Mouse (Mus musculus) forebrain, embryonic 15.5 days (tissue): ENCODE data around the gene Scp2. TPM values are rescaled to one million over a fixed set of nuclear protein-coding genes. Genes with fewer than 3 reads are reported as not detected.

ENCODE experiments used
- ATAC-seq: fragments of 200-750 bp; cut with Nextera tagmentation; replicated peaks from 2 replicates; pipeline ENCODE4 v1.8.0; 2017; ENCODE audit warnings: mild to moderate bottlenecking, moderate TSS enrichment, moderate library complexity
- H3K27ac ChIP-seq: fragments of 300-500 bp; sonication (generic); replicated peaks from 2 replicates; pipeline ENCODE4 v1.5.1; 2015; ENCODE audit warnings: mild to moderate bottlenecking, inconsistent platforms
- H3K27me3 ChIP-seq: fragments of 300-500 bp; sonication (generic); 2 replicates; pipeline ENCODE4 v1.6.1; 2015; ENCODE audit warnings: inconsistent platforms
- H3K36me3 ChIP-seq: fragments of 300-500 bp; sonication (generic); 2 replicates; pipeline ENCODE4 v1.6.1; 2015; ENCODE audit warnings: mild to moderate bottlenecking, inconsistent platforms
- H3K4me1 ChIP-seq: fragments of 300-500 bp; sonication (generic); 2 replicates; pipeline ENCODE4 v1.6.1; 2015; ENCODE audit warnings: inconsistent platforms
- H3K4me2 ChIP-seq: fragments of 300-500 bp; sonication (generic); replicated peaks from 2 replicates; pipeline ENCODE4 v1.6.1; 2015; ENCODE audit warnings: mild to moderate bottlenecking, inconsistent platforms
- H3K4me3 ChIP-seq: fragments of 300-500 bp; sonication (generic); 2 replicates; pipeline ENCODE4 v1.5.1; 2015; ENCODE audit warnings: mild to moderate bottlenecking, inconsistent platforms
- H3K9ac ChIP-seq: fragments of 300-500 bp; sonication (generic); replicated peaks from 2 replicates; pipeline ENCODE4 v1.6.1; 2015; ENCODE audit warnings: mild to moderate bottlenecking, inconsistent platforms
- H3K9me3 ChIP-seq: fragments of 300-500 bp; sonication (generic); 2 replicates; pipeline ENCODE4 v1.6.1; 2016; ENCODE audit warnings: inconsistent platforms
- WGBS: fragments of 180-500 bp; shearing (Covaris S2); methylation state at CpG from one replicate; pipeline ENCODE4 v1.1.7; 2015; ENCODE audit warnings: mixed read lengths; 5-methylcytosine and 5-hydroxymethylcytosine counted together
- polyA plus RNA-seq: library from polyadenylated mRNA; unstranded; fragments of >200 nt; fragmentation: Nextera tagmentation; extraction: Ambion mirVana; gene quantifications from 2 replicates; pipeline ENCODE4 v1.2.1, GENCODE M21; 2015

The Scp2 gene
- polyA plus RNA-seq, 1 experiment from 2014 or later: 214 TPM

DNA sequence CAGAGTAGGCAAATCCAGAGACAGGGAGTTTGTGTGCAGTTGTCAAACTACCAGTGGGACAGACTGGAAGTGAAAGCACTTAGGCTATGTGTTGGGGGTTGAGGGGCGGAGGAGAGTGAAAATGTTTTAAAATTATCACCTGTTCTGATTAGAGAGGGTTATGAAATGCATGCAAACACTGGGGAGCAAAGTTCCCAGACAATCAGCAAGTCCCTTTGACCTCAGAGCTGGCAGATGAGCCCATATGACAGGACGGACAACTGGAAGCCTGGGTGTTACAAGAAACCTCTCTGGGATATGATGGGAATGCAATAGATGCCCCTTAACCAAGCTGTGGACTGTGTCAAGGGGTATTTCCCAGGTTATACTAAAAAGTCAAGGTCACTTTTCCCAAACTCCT is 76.7 kb downstream of the Scp2 start:
- peaks cover 3% of the 10 kb centered on the region; the same call in 1 of the 2 replicates for H3K36me3 ChIP-seq
- no peak overlapping the region for H3K9ac ChIP-seq
- peaks cover 16% of the 10 kb centered on the region for H3K4me1 ChIP-seq
- no peak for ATAC-seq
- H3K27ac ChIP-seq: no peak overlapping the region
- 94% methylated on average over 2 of the region's 2 CpGs for WGBS
- H3K9me3 ChIP-seq: no peaks in the 10 kb centered on the region
- H3K27me3 ChIP-seq: no peaks in the 10 kb centered on the region
- no peak overlapping the region for H3K4me3 ChIP-seq
- H3K4me2 ChIP-seq: no peak overlapping the region

GRCm38 (mm10) chr4:108067261-108067660 is 77.5 kb downstream of the Scp2 start:
- H3K4me1 ChIP-seq: peaks cover 16% of the 10 kb centered on the region
- 91% methylated on average over 7 of the region's 7 CpGs for WGBS
- H3K4me3 ChIP-seq: no peak overlapping the region
- H3K9me3 ChIP-seq: no peaks in the 10 kb centered on the region
- ATAC-seq: no peak
- no peaks in the 10 kb centered on the region for H3K27me3 ChIP-seq
- no peak overlapping the region for H3K27ac ChIP-seq
- no peak overlapping the region for H3K4me2 ChIP-seq
- H3K9ac ChIP-seq: no peak overlapping the region
- peaks cover 11% of the 10 kb centered on the region for H3K36me3 ChIP-seq

DNA sequence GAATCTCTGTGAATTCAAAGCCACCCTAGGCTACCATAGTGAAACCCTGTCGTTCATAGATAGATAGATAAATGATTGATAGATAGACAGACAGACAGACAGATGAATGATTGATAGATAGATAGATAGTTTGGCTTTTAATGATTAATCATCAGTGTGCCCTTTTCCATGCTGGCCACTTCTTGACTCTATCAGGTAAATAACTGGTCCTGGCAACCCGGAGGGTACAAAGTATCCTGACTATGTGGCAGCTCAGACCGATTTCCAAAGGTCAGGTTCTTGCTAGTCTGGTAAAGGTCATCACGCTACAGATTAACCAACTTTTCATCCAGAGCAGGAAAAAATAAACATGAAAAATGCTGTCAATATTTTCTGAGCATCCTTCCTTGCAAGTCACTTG is 78.2 kb downstream of the Scp2 start:
- Histone ChIP-seq H3K36me3 (peaks cover 14% of the 10 kb centered on the region), H3K4me2 (no peak overlapping the region), H3K27ac (no peak overlapping the region), H3K9me3 (no peaks in the 10 kb centered on the region), H3K4me3 (no peak overlapping the region), H3K27me3 (no peaks in the 10 kb centered on the region), H3K4me1 (peaks cover 16% of the 10 kb centered on the region), H3K9ac (no peak overlapping the region)
- no peak for ATAC-seq
- WGBS: 92% methylated on average over 4 of the region's 4 CpGs

- WGBS: 90% methylated on average over 2 of the region's 2 CpGs
- Histone ChIP-seq H3K9ac (no peak overlapping the region), H3K27ac (no peak overlapping the region), H3K4me2 (no peak overlapping the region), H3K9me3 (no peaks in the 10 kb centered on the region), H3K27me3 (no peaks in the 10 kb centered on the region), H3K4me3 (no peak overlapping the region), H3K4me1 (peaks cover 16% of the 10 kb centered on the region), H3K36me3 (peaks cover 15% of the 10 kb centered on the region)
- no peak for ATAC-seq
These were observed 79.5 kb downstream of the Scp2 start for GRCm38 (mm10) chr4:108065176-108065844.

GRCm38 (mm10) chr4:108063616-108064015 is 81.2 kb downstream of the Scp2 start:
- ATAC-seq: no peak
- H3K4me2 ChIP-seq: no peak overlapping the region
- no peaks in the 10 kb centered on the region for H3K27me3 ChIP-seq
- WGBS: 88% methylated on average over 6 of the region's 6 CpGs
- H3K27ac ChIP-seq: no peak overlapping the region
- no peak overlapping the region for H3K4me3 ChIP-seq
- H3K36me3 ChIP-seq: peaks cover 22% of the 10 kb centered on the region
- peaks cover 15% of the 10 kb centered on the region for H3K4me1 ChIP-seq
- H3K9me3 ChIP-seq: no peaks in the 10 kb centered on the region
- no peak overlapping the region for H3K9ac ChIP-seq

- no peaks in the 10 kb centered on the region for H3K9me3 ChIP-seq
- 94% methylated on average over 5 of the region's 5 CpGs for WGBS
- H3K27me3 ChIP-seq: no peaks in the 10 kb centered on the region
- H3K4me3 ChIP-seq: no peak overlapping the region
- H3K4me1 ChIP-seq: peaks cover 15% of the 10 kb centered on the region
- no peak overlapping the region for H3K4me2 ChIP-seq
- H3K27ac ChIP-seq: no peak overlapping the region
- peaks cover 22% of the 10 kb centered on the region for H3K36me3 ChIP-seq
- H3K9ac ChIP-seq: no peak overlapping the region
- ATAC-seq: no peak
These were observed 82.3 kb downstream of the Scp2 start for GRCm38 (mm10) chr4:108062524-108062923.

DNA sequence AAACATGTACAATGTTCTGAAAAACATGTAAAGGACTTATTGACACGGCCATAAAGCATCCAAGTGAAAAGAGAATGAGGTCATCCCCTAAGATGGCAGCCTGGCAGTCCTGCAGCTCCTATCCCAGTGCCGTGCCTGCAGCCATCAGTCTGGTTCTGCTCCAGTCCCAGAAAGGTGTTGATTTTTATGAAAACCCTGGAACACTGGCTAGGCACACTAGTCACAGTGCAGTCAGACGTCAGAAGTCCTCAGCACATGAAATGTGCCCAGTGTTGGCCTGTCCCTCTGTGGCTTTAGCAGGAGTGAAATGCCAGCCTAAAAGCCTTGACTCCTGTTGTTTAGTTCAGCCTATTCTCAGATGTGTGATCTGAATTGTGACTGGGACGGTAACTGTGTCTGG is 84.0 kb downstream of the Scp2 start:
- Histone ChIP-seq H3K4me3 (no peak overlapping the region), H3K9ac (no peak overlapping the region), H3K27ac (no peak overlapping the region), H3K4me1 (peaks cover 15% of the 10 kb centered on the region), H3K4me2 (no peak overlapping the region), H3K36me3 (peaks cover 19% of the 10 kb centered on the region), H3K27me3 (no peaks in the 10 kb centered on the region), H3K9me3 (no peaks in the 10 kb centered on the region)
- ATAC-seq: no peak
- WGBS: 47% methylated on average over 4 of the region's 4 CpGs

- no peak overlapping the region for H3K9ac ChIP-seq
- H3K4me1 ChIP-seq: peaks cover 15% of the 10 kb centered on the region
- H3K4me2 ChIP-seq: peak overlapping the region; percentile 30
- 32% methylated on average over 19 of the region's 19 CpGs for WGBS
- H3K4me3 ChIP-seq: no peak overlapping the region
- peaks cover 23% of the 10 kb centered on the region for H3K36me3 ChIP-seq
- H3K27me3 ChIP-seq: no peaks in the 10 kb centered on the region
- ATAC-seq: no peak
- H3K9me3 ChIP-seq: no peaks in the 10 kb centered on the region
- H3K27ac ChIP-seq: peak overlapping the region; percentile 73
These were observed 85.0 kb downstream of the Scp2 start for GRCm38 (mm10) chr4:108059601-108060379.

GRCm38 (mm10) chr4:108058166-108058565 is 86.6 kb downstream of the Scp2 start:
- Histone ChIP-seq H3K27me3 (no peaks in the 10 kb centered on the region), H3K4me2 (no peak overlapping the region), H3K36me3 (peaks cover 29% of the 10 kb centered on the region)

DNA sequence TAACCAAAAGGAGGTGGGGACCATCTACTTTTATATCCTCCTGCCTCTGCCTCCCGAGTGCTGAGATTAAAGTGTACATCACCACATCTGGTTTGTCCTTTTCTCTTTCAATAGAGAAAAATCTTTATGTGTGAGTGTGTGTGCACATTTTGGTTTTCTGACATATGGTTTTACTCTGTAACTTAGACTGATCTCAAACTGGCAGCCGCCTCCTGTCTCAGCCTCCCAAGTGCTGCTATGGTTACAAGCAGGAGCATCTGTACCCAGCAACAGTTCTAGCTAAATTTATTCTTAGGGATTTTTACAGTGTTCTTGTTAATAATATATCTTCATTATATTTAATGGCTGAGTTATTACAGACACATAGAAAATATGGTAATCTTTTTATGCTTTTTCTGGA is 87.6 kb downstream of the Scp2 start:
- H3K9me3 ChIP-seq: no peaks in the 10 kb centered on the region
- no peaks in the 10 kb centered on the region for H3K27me3 ChIP-seq
- no peak overlapping the region for H3K4me3 ChIP-seq
- ATAC-seq: no peak
- peaks cover 24% of the 10 kb centered on the region for H3K36me3 ChIP-seq
- H3K4me2 ChIP-seq: no peak overlapping the region
- H3K9ac ChIP-seq: no peak overlapping the region
- no peak overlapping the region for H3K27ac ChIP-seq
- 87% methylated on average over 2 of the region's 2 CpGs for WGBS
- H3K4me1 ChIP-seq: peaks cover 18% of the 10 kb centered on the region

More at GRCm38 (mm10) chr4:108058166-108058565, 86.6 kb downstream of the Scp2 start:
- no peaks in the 10 kb centered on the region for H3K9me3 ChIP-seq
- H3K27ac ChIP-seq: no peak overlapping the region
- no peak overlapping the region for H3K4me3 ChIP-seq
- peaks cover 15% of the 10 kb centered on the region for H3K4me1 ChIP-seq
- WGBS: 87% methylated on average over 10 of the region's 10 CpGs
- no peak for ATAC-seq
- H3K9ac ChIP-seq: no peak overlapping the region

- H3K4me1 ChIP-seq: peaks cover 25% of the 10 kb centered on the region
- no peaks in the 10 kb centered on the region for H3K9me3 ChIP-seq
- no peak overlapping the region for H3K27ac ChIP-seq
- peaks cover 20% of the 10 kb centered on the region for H3K36me3 ChIP-seq
- ATAC-seq: no peak
- H3K4me2 ChIP-seq: no peak overlapping the region
- no peak overlapping the region for H3K4me3 ChIP-seq
- H3K9ac ChIP-seq: no peak overlapping the region
- 93% methylated on average over 10 of the region's 10 CpGs for WGBS
- H3K27me3 ChIP-seq: no peaks in the 10 kb centered on the region
These were observed 88.9 kb downstream of the Scp2 start for GRCm38 (mm10) chr4:108055873-108056272.

- no peak overlapping the region for H3K4me2 ChIP-seq
- no peaks in the 10 kb centered on the region for H3K27me3 ChIP-seq
- no peak overlapping the region for H3K9ac ChIP-seq
- H3K9me3 ChIP-seq: no peaks in the 10 kb centered on the region
- ATAC-seq: no peak
- H3K36me3 ChIP-seq: peaks cover 13% of the 10 kb centered on the region
- 85% methylated on average over 8 of the region's 8 CpGs for WGBS
- peaks cover 12% of the 10 kb centered on the region for H3K4me1 ChIP-seq
- no peak overlapping the region for H3K4me3 ChIP-seq
- H3K27ac ChIP-seq: peak overlapping the region; percentile 52; the same call in 1 of the 2 replicates
These were observed 92.1 kb downstream of the Scp2 start for GRCm38 (mm10) chr4:108052673-108053072.
